ENCODE assay signal across 8 mouse cellular contexts in the genomic region with DNA sequence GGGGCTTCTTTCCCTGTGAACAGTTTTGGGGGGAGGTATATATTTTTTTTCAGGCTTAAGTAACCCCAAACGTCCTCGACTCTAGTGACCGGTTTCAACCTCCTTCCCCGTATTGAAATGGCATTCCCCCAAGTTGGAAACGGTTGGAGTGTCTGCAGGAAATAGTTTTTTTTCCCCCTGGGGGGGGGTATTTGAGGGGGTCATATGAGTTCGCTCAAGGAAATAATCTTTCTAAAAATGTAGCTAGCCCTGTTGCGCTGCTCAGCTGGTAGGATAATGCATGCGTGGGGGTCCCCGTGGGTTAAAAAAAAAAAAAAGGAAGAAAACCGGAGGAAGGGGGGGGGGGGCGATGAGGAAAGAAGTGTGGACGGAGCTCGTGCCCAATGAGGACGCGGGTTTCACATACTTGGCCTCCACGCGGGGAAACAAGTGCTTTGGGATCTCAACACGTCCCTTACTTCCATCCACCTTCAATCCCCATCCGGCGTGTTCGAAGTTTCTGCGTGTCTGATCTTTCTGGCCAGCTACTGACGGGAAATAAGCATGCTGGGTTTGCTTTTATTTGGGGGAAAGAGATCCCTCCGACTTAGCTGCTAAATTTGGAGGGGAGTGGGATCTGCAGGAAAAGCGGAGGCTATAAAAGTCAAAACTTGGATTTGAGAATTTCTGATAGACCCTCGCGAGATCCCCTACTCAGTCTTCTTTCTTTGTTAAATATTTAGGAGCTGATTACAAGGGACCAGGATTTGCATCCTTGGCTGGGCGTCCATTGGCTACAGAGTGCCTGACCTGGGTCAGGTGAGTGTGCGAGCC. TPM values are rescaled to one million over a fixed set of nuclear protein-coding genes. Genes with fewer than 3 reads are reported as not detected.
DNase-seq lines count a peak whose midpoint lies in the region; ATAC-seq and TF ChIP-seq lines count a peak whose summit lies in the region.

No protein-coding gene starts in this region.

- WGBS in heart, embryonic 13.5 days: 1% methylated on average over 29 of the region's 29 CpGs
- 1% methylated on average over 28 of the region's 29 CpGs for WGBS in limb, embryonic 14.5 days

- peak overlapping the region; percentile 90 for H3K9ac ChIP-seq in heart, embryonic 13.5 days
- peak overlapping the region; percentile 54 for H3K9ac ChIP-seq in limb, embryonic 14.5 days (ENCODE audit: low read depth, low read length, severe bottlenecking)

- H3K36me3 ChIP-seq in heart, embryonic 13.5 days: peaks cover 12% of the 10 kb centered on the region
- H3K36me3 ChIP-seq in limb, embryonic 14.5 days (ENCODE audit: control insufficient read depth, insufficient read depth, low read length): no peaks in the 10 kb centered on the region
- no peaks in the 10 kb centered on the region for H3K36me3 ChIP-seq in myocyte (ENCODE audit: control insufficient read depth, insufficient read depth)

- intact Hi-C loops in left cerebral cortex, postnatal 14 days (cut with DNase I): loop anchor here (2.0 to 5.0 kb wide), 3 partner anchors 94 to 194 kb away; no protein-coding TSS in a partner anchor

- no peaks in the 10 kb centered on the region for H3K79me2 ChIP-seq in myocyte (ENCODE audit: control insufficient read depth, insufficient read depth)

- ATAC-seq in heart, embryonic 13.5 days (ENCODE audit: extremely low read depth, insufficient number of reproducible peaks, low FRiP score, low TSS enrichment): no peak
- no peak for ATAC-seq in limb, embryonic 14.5 days (ENCODE audit: low FRiP score, low read depth)

- H3K9me3 ChIP-seq in heart, embryonic 13.5 days: no peaks in the 10 kb centered on the region
- no peaks in the 10 kb centered on the region for H3K9me3 ChIP-seq in limb, embryonic 14.5 days (ENCODE audit: control insufficient read depth, low read length)

- peak overlapping the region; percentile 93 for H3K4me2 ChIP-seq in heart, embryonic 13.5 days
- peak overlapping the region; percentile 79 for H3K4me2 ChIP-seq in limb, embryonic 14.5 days (replicated peaks; ENCODE audit: low read depth, low read length, severe bottlenecking)
- H3K4me2 ChIP-seq in myocyte (ENCODE audit: low read depth): peak overlapping the region; percentile 85

- TF ChIP-seq POLR2A in limb, embryonic 14.5 days (IDR thresholded peaks at IDR 0.05; ENCODE audit: borderline replicate concordance, extremely low read depth, insufficient read depth, insufficient read length): no peak
- no peak for TF ChIP-seq POLR2A in myocyte (IDR thresholded peaks at IDR 0.05; ENCODE audit: insufficient read length, low read depth)

- no peaks in the 10 kb centered on the region for H3K27me3 ChIP-seq in heart, embryonic 13.5 days (replicated peaks)
- H3K27me3 ChIP-seq in limb, embryonic 14.5 days (ENCODE audit: control insufficient read depth, insufficient read depth, low read length): no peaks in the 10 kb centered on the region
- no peaks in the 10 kb centered on the region for H3K27me3 ChIP-seq in myocyte (ENCODE audit: control insufficient read depth, insufficient read depth, insufficient read length)

- peak overlapping the region; percentile 92 for H3K4me3 ChIP-seq in heart, embryonic 13.5 days
- peak overlapping the region; percentile 70 for H3K4me3 ChIP-seq in limb, embryonic 14.5 days (replicated peaks; ENCODE audit: low read length)
- peak overlapping the region; percentile 72 for H3K4me3 ChIP-seq in myocyte

- peak overlapping the region; percentile 86 for H3K27ac ChIP-seq in heart, embryonic 13.5 days (replicated peaks)
- H3K27ac ChIP-seq in limb, embryonic 14.5 days (replicated peaks; ENCODE audit: low read depth, low read length): no peak overlapping the region

- DNase-seq in left cerebral cortex, postnatal 14 days (ENCODE audit: low spot score in 2 of 2): peak; percentile 22 to 34
- DNase-seq in left cerebral cortex, adult 11 months (ENCODE audit: low spot score): no peak
- DNase-seq in cerebellum, adult 9-10 months: peak; percentile 32
- peak; percentile 35 for DNase-seq in limb, embryonic 14.5 days (ENCODE audit: low spot score)
- no peak for DNase-seq in layer of hippocampus, postnatal 36 days
- no peak for DNase-seq in layer of hippocampus, postnatal 14 days (ENCODE audit: low spot score in 2 of 2)

- H3K4me1 ChIP-seq in heart, embryonic 13.5 days: peaks cover 44% of the 10 kb centered on the region
- H3K4me1 ChIP-seq in limb, embryonic 14.5 days (ENCODE audit: control insufficient read depth, insufficient read depth, low read length): peaks cover 13% of the 10 kb centered on the region; the same call in 1 of the 2 replicates

- peak overlapping the region; percentile 34 for H3ac ChIP-seq in myocyte (ENCODE audit: control insufficient read depth, insufficient read length)

TF ChIP-seq in myocyte, 11 proteins besides CTCF, POLR2A, EP300 and RAD21:
- TF ChIP-seq MAX (IDR thresholded peaks at IDR 0.05; ENCODE audit: low read depth): no peak
- TF ChIP-seq CEBPB (IDR thresholded peaks at IDR 0.05; ENCODE audit: insufficient read depth, poor library complexity, severe bottlenecking): no peak
- TF ChIP-seq SRF (IDR thresholded peaks at IDR 0.05; ENCODE audit: control insufficient read depth, insufficient read length, low read depth): no peak
- TF ChIP-seq POLR2AphosphoS2 (IDR thresholded peaks at IDR 0.05; ENCODE audit: insufficient read length, low read depth): no peak
- TF ChIP-seq TCF12 (IDR thresholded peaks at IDR 0.05; ENCODE audit: insufficient read depth, poor library complexity, severe bottlenecking): no peak
- TF ChIP-seq MYOG (IDR thresholded peaks at IDR 0.05; ENCODE audit: control insufficient read depth in 1 of 3, insufficient read depth in 1 of 3, insufficient read length in 2 of 3, low read depth in 2 of 3): no peak
- TF ChIP-seq MYOD1 (IDR thresholded peaks at IDR 0.05; ENCODE audit: control insufficient read depth in 1 of 3, insufficient read length in 2 of 3, low read depth in 2 of 3): no peak
- no peak for TF ChIP-seq USF1 (IDR thresholded peaks at IDR 0.05; ENCODE audit: low read depth)
- no peak for TF ChIP-seq TCF3 (IDR thresholded peaks at IDR 0.05; ENCODE audit: insufficient read length, low read depth)
- no peak for TF ChIP-seq E2F4 (IDR thresholded peaks at IDR 0.05; ENCODE audit: insufficient read depth)
- no peak for TF ChIP-seq REST (IDR thresholded peaks at IDR 0.05; ENCODE audit: insufficient read depth, insufficient read length)

RNA-seq across cellular contexts. Expression of gene Itpr1, which starts 0.8 kb away (rescaled TPM):
- total RNA-seq in left cerebral cortex, postnatal 14 days (2021): 100 to 1,000 TPM; 156 to 179 TPM
- 11.1 and 12.1 TPM in 2 replicates for polyA plus RNA-seq in heart, embryonic 13.5 days (2015; fragmentation: Nextera tagmentation; extraction: Ambion mirVana)
- polyA plus RNA-seq in limb, embryonic 14.5 days (2012; rRNA removed): 16.1 and 17.1 TPM in 2 replicates
- polyA plus RNA-seq in limb, embryonic 14.5 days (2014; fragmentation: Nextera tagmentation; extraction: Ambion mirVana): 10.7 and 12.3 TPM in 2 replicates
- polyA plus RNA-seq in myocyte (2012; fragmentation: generic; extraction: Trizol): 3.1 TPM
- total RNA-seq in layer of hippocampus, postnatal 36 days (2021): 100 to 1,000 TPM; 290 to 296 TPM
- total RNA-seq in layer of hippocampus, postnatal 14 days (2021): 100 to 1,000 TPM; 132 to 141 TPM

RNA-seq across cellular contexts. Expression of gene Sumf1, which starts 28.3 kb away (rescaled TPM):
- total RNA-seq in left cerebral cortex, postnatal 14 days (2021): 10 to 100 TPM; 17.4 to 18.2 TPM
- 18.9 and 22.1 TPM in 2 replicates for polyA plus RNA-seq in heart, embryonic 13.5 days (2015; fragmentation: Nextera tagmentation; extraction: Ambion mirVana)
- 18.7 and 18.8 TPM in 2 replicates for polyA plus RNA-seq in limb, embryonic 14.5 days (2012; rRNA removed)
- 26.7 and 27.8 TPM in 2 replicates for polyA plus RNA-seq in limb, embryonic 14.5 days (2014; fragmentation: Nextera tagmentation; extraction: Ambion mirVana)
- 14.9 TPM for polyA plus RNA-seq in myocyte (2012; fragmentation: generic; extraction: Trizol)
- 10 to 100 TPM; 18.5 to 18.9 TPM for total RNA-seq in layer of hippocampus, postnatal 36 days (2021)
- total RNA-seq in layer of hippocampus, postnatal 14 days (2021): 10 to 100 TPM; 16.6 to 19.8 TPM

Comparison
In these comparisons a context has a peak if more than half of its experiments do, and no peak if none do; other contexts are left out.
1. DNase-seq: peak in left cerebral cortex, postnatal 14 days (2 of 2), cerebellum, adult 9-10 months (single experiment) and limb, embryonic 14.5 days (single experiment); none in left cerebral cortex, adult 11 months (single experiment), layer of hippocampus, postnatal 36 days (0 of 2) and layer of hippocampus, postnatal 14 days (0 of 2).
2. Peak in every context shown above with its lines, with median percentiles within 50 percentile points of each other: H3K4me2 ChIP-seq and H3K4me3 ChIP-seq.